Mouse (Mus musculus): Measurements from ENCODE around the gene Rpap2.

GRCm38 (mm10) chr5:107708124-107708797 is 111.1 kb downstream of the Rpap2 start:
- no peak for TF ChIP-seq GATA1 (IDR thresholded peaks at IDR 0.05; ENCODE audit: borderline replicate concordance, low read length)
- no peak for TF ChIP-seq FLI1 (IDR thresholded peaks at IDR 0.05; ENCODE audit: low read length)

All from megakaryocyte, embryonic 14.5 days (primary cell).